Mouse (Mus musculus): ENCODE results near the gene Vwa3b.

- no peak for TF ChIP-seq POLR2A (IDR thresholded peaks at IDR 0.05; ENCODE audit: low read depth, low read length)
- no peak for TF ChIP-seq CTCF (IDR thresholded peaks at IDR 0.05; ENCODE audit: extremely low read depth, insufficient read length, insufficient replicate concordance, low read depth, low read length)
Observed at GRCm38 (mm10) chr1:37035879-37036278, 9.5 kb downstream of the Vwa3b start.
